Mouse (Mus musculus) c-Kit-positive CD71-negative TER-119-negative erythroid progenitor cells, embryonic 14.5 days (primary cell): ENCODE results near the gene Asic2.

Experiments
- DNase-seq: peaks from one replicate; pipeline ENCODE4 v3.0.0-alpha.2; 2013; ENCODE audit warnings: low read depth

Gene Asic2

GRCm38 (mm10) chr11:81602971-81603370 is 365.3 kb downstream of the Asic2 start:
- no peak for DNase-seq

GRCm38 (mm10) chr11:81601736-81602135 is 366.5 kb downstream of the Asic2 start:
- no peak for DNase-seq

GRCm38 (mm10) chr11:81597601-81598000 is 370.7 kb downstream of the Asic2 start:
- DNase-seq, result no peak

- DNase-seq, result no peak
Measured at GRCm38 (mm10) chr11:81595235-81595634, 373.0 kb downstream of the Asic2 start.

- no peak for DNase-seq
Measured at GRCm38 (mm10) chr11:81592776-81593175, 375.5 kb downstream of the Asic2 start.

GRCm38 (mm10) chr11:81590911-81591310 is 377.3 kb downstream of the Asic2 start:
- DNase-seq, result no peak

- DNase-seq, result peak; percentile 4
Measured at GRCm38 (mm10) chr11:81588630-81589029, 379.6 kb downstream of the Asic2 start.

GRCm38 (mm10) chr11:81587942-81588341 is 380.3 kb downstream of the Asic2 start:
- no peak for DNase-seq

- no peak for DNase-seq
Measured at GRCm38 (mm10) chr11:81587114-81587513, 381.1 kb downstream of the Asic2 start.

- no peak for DNase-seq
Measured at GRCm38 (mm10) chr11:81584506-81584905, 383.8 kb downstream of the Asic2 start.

GRCm38 (mm10) chr11:81583195-81583594 is 385.1 kb downstream of the Asic2 start:
- DNase-seq, result no peak

GRCm38 (mm10) chr11:81582161-81582560 is 386.1 kb downstream of the Asic2 start:
- no peak for DNase-seq

GRCm38 (mm10) chr11:81579753-81580152 is 388.5 kb downstream of the Asic2 start:
- no peak for DNase-seq

GRCm38 (mm10) chr11:81570406-81570805 is 397.9 kb downstream of the Asic2 start:
- DNase-seq, result no peak

GRCm38 (mm10) chr11:81564857-81565256 is 403.4 kb downstream of the Asic2 start:
- no peak for DNase-seq

GRCm38 (mm10) chr11:81560374-81560773 is 407.9 kb downstream of the Asic2 start:
- DNase-seq, result no peak

- no peak for DNase-seq
Measured at GRCm38 (mm10) chr11:81543189-81543588, 425.1 kb downstream of the Asic2 start.

- DNase-seq, result no peak
Measured at GRCm38 (mm10) chr11:81535121-81535717, 433.0 kb downstream of the Asic2 start.

GRCm38 (mm10) chr11:81534686-81535085 is 433.6 kb downstream of the Asic2 start:
- DNase-seq, result peak; percentile 13

- DNase-seq, result no peak
Measured at GRCm38 (mm10) chr11:81531906-81532305, 436.4 kb downstream of the Asic2 start.

GRCm38 (mm10) chr11:81522927-81523326 is 445.3 kb downstream of the Asic2 start:
- no peak for DNase-seq

GRCm38 (mm10) chr11:81521881-81522280 is 446.4 kb downstream of the Asic2 start:
- no peak for DNase-seq

GRCm38 (mm10) chr11:81518001-81518955 is 450.0 kb downstream of the Asic2 start:
- no peak for DNase-seq
